Mouse (Mus musculus) testis, adult 2 months (tissue): Measurements from ENCODE around the gene Tdrkh. TPM values are rescaled to one million over a fixed set of nuclear protein-coding genes. Genes with fewer than 3 reads are reported as not detected.

Experiments
- H3K27ac ChIP-seq: fragments of 200-500 bp; 2 replicates; pipeline ENCODE4 v1.5.1; 2012; ENCODE audit warnings: low read depth, low read length; ENCODE audit not compliant: control insufficient read depth, insufficient read depth
- H3K27me3 ChIP-seq: fragments of 200-500 bp; 2 replicates; pipeline ENCODE4 v1.6.1; 2012; ENCODE audit warnings: mild to moderate bottlenecking, low read length, moderate library complexity; ENCODE audit not compliant: control insufficient read depth, insufficient read depth
- H3K36me3 ChIP-seq: fragments of 200-500 bp; 2 replicates; pipeline ENCODE4 v1.6.1; 2012; ENCODE audit warnings: mild to moderate bottlenecking, low read length; ENCODE audit not compliant: control insufficient read depth, insufficient read depth
- H3K4me1 ChIP-seq: fragments of 200-500 bp; 2 replicates; pipeline ENCODE4 v1.6.1; 2012; ENCODE audit warnings: low read length; ENCODE audit not compliant: control insufficient read depth, insufficient read depth
- H3K4me3 ChIP-seq: fragments of 200-500 bp; 2 replicates; pipeline ENCODE4 v1.5.1; 2012; ENCODE audit warnings: low read depth, mild to moderate bottlenecking, low read length, moderate library complexity, mixed read lengths; ENCODE audit not compliant: control insufficient read depth
- CTCF ChIP-seq: fragments of 200-500 bp; IDR thresholded peaks from 2 replicates; pipeline ENCODE4 v1.5.1; 2012; ENCODE audit warnings: low read depth, mild to moderate bottlenecking, inconsistent platforms, low read length, moderate library complexity; ENCODE audit not compliant: control insufficient read depth, insufficient read depth, insufficient replicate concordance
- POLR2A ChIP-seq: fragments of 200-500 bp; IDR thresholded peaks from 2 replicates; pipeline ENCODE4 v1.6.1; 2012; ENCODE audit warnings: low read depth, mild to moderate bottlenecking, inconsistent platforms, low read length, moderate library complexity; ENCODE audit not compliant: control insufficient read depth
- polyA plus RNA-seq: library from polyadenylated mRNA; depleted of rRNA; stranded (reverse); fragments of >200 nt; gene quantifications from 2 replicates; pipeline ENCODE4 v1.2.3, GENCODE M21; 2012

Gene Tdrkh
- polyA plus RNA-seq, 1 experiment: 8.9 TPM

- Histone ChIP-seq H3K4me1 (no peaks in the 10 kb centered on the region), H3K36me3 (no peaks in the 10 kb centered on the region), H3K4me3 (no peak overlapping the region), H3K27ac (no peak overlapping the region), H3K27me3 (no peaks in the 10 kb centered on the region)
- TF ChIP-seq CTCF: no peak
- TF ChIP-seq POLR2A: no peak
These were observed 23.7 kb upstream of the Tdrkh start for GRCm38 (mm10) chr3:94389420-94389819.

- Histone ChIP-seq H3K36me3 (no peaks in the 10 kb centered on the region), H3K27me3 (no peaks in the 10 kb centered on the region), H3K27ac (no peak overlapping the region), H3K4me3 (no peak overlapping the region), H3K4me1 (no peaks in the 10 kb centered on the region)
- TF ChIP-seq POLR2A: no peak
- no peak for TF ChIP-seq CTCF
These were observed 22.1 kb upstream of the Tdrkh start for GRCm38 (mm10) chr3:94391001-94391400.

GRCm38 (mm10) chr3:94392128-94392527, 20.9 kb upstream of the Tdrkh start:
- TF ChIP-seq CTCF: no peak
- no peak for TF ChIP-seq POLR2A
- Histone ChIP-seq H3K36me3 (no peaks in the 10 kb centered on the region), H3K27me3 (no peaks in the 10 kb centered on the region), H3K4me1 (no peaks in the 10 kb centered on the region), H3K4me3 (no peak overlapping the region), H3K27ac (no peak overlapping the region)

GRCm38 (mm10) chr3:94393049-94393448, 20.0 kb upstream of the Tdrkh start:
- Histone ChIP-seq H3K4me1 (no peaks in the 10 kb centered on the region), H3K27me3 (no peaks in the 10 kb centered on the region)

GRCm38 (mm10) chr3:94396336-94396735, 16.7 kb upstream of the Tdrkh start:
- TF ChIP-seq POLR2A: no peak
- TF ChIP-seq CTCF: no peak
- no peaks in the 10 kb centered on the region for H3K36me3 ChIP-seq
- no peak overlapping the region for H3K27ac ChIP-seq
- H3K4me1 ChIP-seq: peaks cover 2% of the 10 kb centered on the region; the same call in 1 of the 2 replicates
- H3K27me3 ChIP-seq: no peaks in the 10 kb centered on the region
- H3K4me3 ChIP-seq: no peak overlapping the region

More at GRCm38 (mm10) chr3:94393049-94393448, 20.0 kb upstream of the Tdrkh start:
- no peaks in the 10 kb centered on the region for H3K36me3 ChIP-seq
- H3K27ac ChIP-seq: no peak overlapping the region
- TF ChIP-seq POLR2A (no peak), CTCF (no peak)
- H3K4me3 ChIP-seq: no peak overlapping the region

- H3K4me1 ChIP-seq: peaks cover 2% of the 10 kb centered on the region; the same call in 1 of the 2 replicates
- H3K27me3 ChIP-seq: no peaks in the 10 kb centered on the region
- H3K36me3 ChIP-seq: no peaks in the 10 kb centered on the region
- TF ChIP-seq CTCF: no peak
- no peak for TF ChIP-seq POLR2A
- H3K4me3 ChIP-seq: no peak overlapping the region
- no peak overlapping the region for H3K27ac ChIP-seq
These were observed 16.2 kb upstream of the Tdrkh start for GRCm38 (mm10) chr3:94396851-94397250.

GRCm38 (mm10) chr3:94398217-94398616, 14.9 kb upstream of the Tdrkh start, which contains the start of gene Lingo4:
Gene Lingo4, plus strand, starts transcription at chr3:94398517.
- no peak within 1 kb of the TSS for H3K4me3 ChIP-seq
- H3K27me3 ChIP-seq: no peaks in the 10 kb centered on the region
- no peaks in the 10 kb centered on the region for H3K36me3 ChIP-seq
- H3K4me1 ChIP-seq: peaks cover 2% of the 10 kb centered on the region; the same call in 1 of the 2 replicates
- TF ChIP-seq CTCF: no peak
- no peak for TF ChIP-seq POLR2A
- H3K27ac ChIP-seq: no peak within 1 kb of the TSS

GRCm38 (mm10) chr3:94398943-94399481, 14.1 kb upstream of the Tdrkh start:
- no peaks in the 10 kb centered on the region for H3K36me3 ChIP-seq
- no peak overlapping the region for H3K27ac ChIP-seq
- H3K27me3 ChIP-seq: no peaks in the 10 kb centered on the region
- peaks cover 2% of the 10 kb centered on the region; the same call in 1 of the 2 replicates for H3K4me1 ChIP-seq
- TF ChIP-seq CTCF (no peak), POLR2A (no peak)
- H3K4me3 ChIP-seq: no peak overlapping the region
